Mouse (Mus musculus): Measurements from ENCODE around the gene Nup133. TPM values are rescaled to one million over a fixed set of nuclear protein-coding genes. Genes with fewer than 3 reads are reported as not detected.

The Nup133 gene
- polyA plus RNA-seq, 1 experiment from 2014 or later = 19.0 TPM

DNA sequence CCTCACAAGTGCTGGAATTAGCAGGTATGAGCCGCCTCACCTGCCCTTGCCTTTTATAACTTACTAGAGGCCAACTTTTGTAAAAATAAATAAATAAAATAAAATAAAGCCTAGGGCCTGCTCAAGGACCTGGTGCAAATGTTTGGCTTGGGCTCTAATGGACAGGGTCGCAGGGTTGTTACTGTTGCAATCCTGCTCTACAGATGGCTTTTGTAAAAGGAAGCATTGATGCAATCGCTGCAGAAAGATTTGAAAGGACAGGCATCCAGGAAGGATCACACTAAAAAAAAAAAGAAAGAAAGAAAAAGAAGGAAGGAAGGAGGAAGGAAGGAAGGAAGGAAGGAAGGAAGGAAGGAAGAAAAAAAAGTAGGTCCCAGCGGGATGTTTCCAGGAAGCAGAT lies 88.7 kb downstream of the Nup133 start:
- H3K9me3 ChIP-seq (replicated peaks; ENCODE audit: low read length) = no peaks in the 10 kb centered on the region
- H3K36me3 ChIP-seq (ENCODE audit: insufficient read depth, low read length) = no peaks in the 10 kb centered on the region
- no peak for DNase-seq (ENCODE audit: low spot score)
- TF ChIP-seq CTCF (IDR thresholded peaks at IDR 0.05; ENCODE audit: low read depth) = no peak
- no peak overlapping the region for H3K4me3 ChIP-seq (replicated peaks; ENCODE audit: low read depth, low read length)
- no peaks in the 10 kb centered on the region for H3K27me3 ChIP-seq (ENCODE audit: insufficient read depth, low read length)
- no peak for ATAC-seq (replicated peaks; ENCODE audit: low FRiP score, low read depth)
- H3K27ac ChIP-seq = no peak overlapping the region
- no peak overlapping the region for H3K4me2 ChIP-seq (ENCODE audit: low read length)
- H3K9ac ChIP-seq (ENCODE audit: low read depth, low read length) = no peak overlapping the region
- 71% methylated on average over 4 of the region's 4 CpGs for WGBS
- no peaks in the 10 kb centered on the region for H3K4me1 ChIP-seq (replicated peaks; ENCODE audit: insufficient read depth, low read length)

DNA sequence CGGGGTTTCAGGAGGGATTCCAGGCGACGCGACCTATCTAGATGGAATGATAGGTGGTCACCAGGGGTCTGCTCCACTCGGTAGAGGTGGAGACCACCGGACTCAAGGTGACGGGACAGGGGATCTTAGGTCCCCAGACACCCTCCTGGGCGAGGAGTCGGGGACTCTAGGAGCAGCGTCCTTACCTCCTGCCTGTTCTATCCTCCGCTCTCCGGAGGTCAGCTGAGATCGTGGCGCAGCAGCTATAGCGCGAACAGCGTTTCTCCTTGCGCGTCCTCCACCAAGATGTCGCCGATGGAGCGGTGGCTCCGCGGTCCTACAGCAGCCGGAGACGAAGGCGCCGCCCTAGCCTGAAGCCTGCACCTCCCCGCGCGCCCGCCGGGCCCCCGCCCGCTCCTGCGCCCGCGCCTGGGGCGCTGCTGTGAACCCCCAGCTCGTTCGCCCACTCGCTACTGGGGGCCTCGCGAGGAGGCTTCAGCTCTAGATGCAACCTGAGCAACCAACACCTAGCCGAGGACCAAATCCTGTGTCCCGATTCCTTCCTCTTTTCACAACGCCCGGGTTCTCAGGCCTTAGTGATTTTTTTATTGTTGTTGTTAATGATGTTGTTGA lies 89.3 kb downstream of the Nup133 start, which contains the start of gene Ccsap:
TSS of gene Ccsap (minus strand) at position 562 of the 612 bp plus-strand sequence.
- ATAC-seq (replicated peaks; ENCODE audit: low FRiP score, low read depth) (peak; percentile 37), DNase-seq (ENCODE audit: low spot score) (peak; percentile 21)
- H3K36me3 ChIP-seq (ENCODE audit: insufficient read depth, low read length) = no peaks in the 10 kb centered on the region
- TF ChIP-seq CTCF (IDR thresholded peaks at IDR 0.05; ENCODE audit: low read depth) = no peak
- H3K4me2 ChIP-seq (ENCODE audit: low read length) = peak within 1 kb of the TSS; percentile 98
- H3K4me3 ChIP-seq (replicated peaks; ENCODE audit: low read depth, low read length) = peak within 1 kb of the TSS; percentile 84
- no peaks in the 10 kb centered on the region for H3K9me3 ChIP-seq (replicated peaks; ENCODE audit: low read length)
- H3K4me1 ChIP-seq (replicated peaks; ENCODE audit: insufficient read depth, low read length) = no peaks in the 10 kb centered on the region
- no peak within 1 kb of the TSS for H3K27ac ChIP-seq
- WGBS = under 1% methylated on average over 48 of the region's 48 CpGs
- peak within 1 kb of the TSS; percentile 64 for H3K9ac ChIP-seq (ENCODE audit: low read depth, low read length)
- H3K27me3 ChIP-seq (ENCODE audit: insufficient read depth, low read length) = no peaks in the 10 kb centered on the region

- Histone ChIP-seq H3K36me3 (ENCODE audit: insufficient read depth, low read length) (no peaks in the 10 kb centered on the region), H3K27me3 (ENCODE audit: insufficient read depth, low read length) (no peaks in the 10 kb centered on the region), H3K9me3 (replicated peaks; ENCODE audit: low read length) (no peaks in the 10 kb centered on the region), H3K27ac (no peak overlapping the region), H3K4me1 (replicated peaks; ENCODE audit: insufficient read depth, low read length) (no peaks in the 10 kb centered on the region), H3K9ac (ENCODE audit: low read depth, low read length) (peak overlapping the region; percentile 64), H3K4me2 (ENCODE audit: low read length) (peak overlapping the region; percentile 98), H3K4me3 (replicated peaks; ENCODE audit: low read depth, low read length) (peak overlapping the region; percentile 84)
- DNase-seq (ENCODE audit: low spot score) (peak; percentile 93), ATAC-seq (replicated peaks; ENCODE audit: low FRiP score, low read depth) (peak; percentile 95)
- WGBS = under 1% methylated on average over 79 of the region's 79 CpGs
- peak; percentile 44; the same call in 1 of the 2 replicates for TF ChIP-seq CTCF (IDR thresholded peaks at IDR 0.05; ENCODE audit: low read depth)
These were observed 90.0 kb downstream of the Nup133 start for GRCm38 (mm10) chr8:123858941-123859647.

GRCm38 (mm10) chr8:123858574-123858940 lies 90.5 kb downstream of the Nup133 start:
- no peaks in the 10 kb centered on the region for H3K9me3 ChIP-seq (replicated peaks; ENCODE audit: low read length)
- DNase-seq (ENCODE audit: low spot score) (peak; percentile 36), ATAC-seq (replicated peaks; ENCODE audit: low FRiP score, low read depth) (0 out of 2 replicates have a peak, but pooled peaks have one; percentile 5)
- peak overlapping the region; percentile 98 for H3K4me2 ChIP-seq (ENCODE audit: low read length)
- H3K4me1 ChIP-seq (replicated peaks; ENCODE audit: insufficient read depth, low read length) = no peaks in the 10 kb centered on the region
- H3K36me3 ChIP-seq (ENCODE audit: insufficient read depth, low read length) = no peaks in the 10 kb centered on the region
- WGBS = 1% methylated on average over 17 of the region's 17 CpGs
- H3K27ac ChIP-seq = no peak overlapping the region
- H3K9ac ChIP-seq (ENCODE audit: low read depth, low read length) = peak overlapping the region; percentile 64
- TF ChIP-seq CTCF (IDR thresholded peaks at IDR 0.05; ENCODE audit: low read depth) = peak; percentile 10; the same call in 1 of the 2 replicates
- peak overlapping the region; percentile 84 for H3K4me3 ChIP-seq (replicated peaks; ENCODE audit: low read depth, low read length)
- no peaks in the 10 kb centered on the region for H3K27me3 ChIP-seq (ENCODE audit: insufficient read depth, low read length)

DNA sequence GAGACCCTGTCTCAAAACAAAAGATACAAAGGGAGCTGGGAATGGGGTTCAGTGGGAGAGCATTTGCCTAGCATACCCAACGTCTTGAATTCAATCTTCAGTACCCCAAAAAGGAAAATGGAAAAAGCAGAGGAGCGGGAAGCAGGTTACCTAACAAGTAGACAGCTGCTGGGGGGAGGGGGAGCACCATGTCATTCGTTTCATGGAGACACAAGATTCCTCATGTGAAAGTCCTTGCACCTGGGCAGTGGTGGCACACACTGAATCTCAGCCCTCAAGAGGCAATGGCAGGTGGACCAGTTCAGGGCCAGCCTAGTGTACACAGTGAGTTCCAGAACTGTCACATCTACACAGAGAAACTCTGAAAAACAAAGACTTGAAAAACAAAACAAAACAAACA lies 91.7 kb downstream of the Nup133 start:
- H3K27me3 ChIP-seq (ENCODE audit: insufficient read depth, low read length) = no peaks in the 10 kb centered on the region
- no peak for ATAC-seq (replicated peaks; ENCODE audit: low FRiP score, low read depth)
- no peaks in the 10 kb centered on the region for H3K4me1 ChIP-seq (replicated peaks; ENCODE audit: insufficient read depth, low read length)
- no peak overlapping the region for H3K27ac ChIP-seq
- no peaks in the 10 kb centered on the region for H3K9me3 ChIP-seq (replicated peaks; ENCODE audit: low read length)
- H3K4me3 ChIP-seq (replicated peaks; ENCODE audit: low read depth, low read length) = no peak overlapping the region
- no peak overlapping the region for H3K9ac ChIP-seq (ENCODE audit: low read depth, low read length)
- no peak for DNase-seq (ENCODE audit: low spot score)
- no peak overlapping the region for H3K4me2 ChIP-seq (ENCODE audit: low read length)
- TF ChIP-seq CTCF (IDR thresholded peaks at IDR 0.05; ENCODE audit: low read depth) = no peak
- no peaks in the 10 kb centered on the region for H3K36me3 ChIP-seq (ENCODE audit: insufficient read depth, low read length)
- WGBS = 80% methylated on average over 3 of the region's 3 CpGs

DNA sequence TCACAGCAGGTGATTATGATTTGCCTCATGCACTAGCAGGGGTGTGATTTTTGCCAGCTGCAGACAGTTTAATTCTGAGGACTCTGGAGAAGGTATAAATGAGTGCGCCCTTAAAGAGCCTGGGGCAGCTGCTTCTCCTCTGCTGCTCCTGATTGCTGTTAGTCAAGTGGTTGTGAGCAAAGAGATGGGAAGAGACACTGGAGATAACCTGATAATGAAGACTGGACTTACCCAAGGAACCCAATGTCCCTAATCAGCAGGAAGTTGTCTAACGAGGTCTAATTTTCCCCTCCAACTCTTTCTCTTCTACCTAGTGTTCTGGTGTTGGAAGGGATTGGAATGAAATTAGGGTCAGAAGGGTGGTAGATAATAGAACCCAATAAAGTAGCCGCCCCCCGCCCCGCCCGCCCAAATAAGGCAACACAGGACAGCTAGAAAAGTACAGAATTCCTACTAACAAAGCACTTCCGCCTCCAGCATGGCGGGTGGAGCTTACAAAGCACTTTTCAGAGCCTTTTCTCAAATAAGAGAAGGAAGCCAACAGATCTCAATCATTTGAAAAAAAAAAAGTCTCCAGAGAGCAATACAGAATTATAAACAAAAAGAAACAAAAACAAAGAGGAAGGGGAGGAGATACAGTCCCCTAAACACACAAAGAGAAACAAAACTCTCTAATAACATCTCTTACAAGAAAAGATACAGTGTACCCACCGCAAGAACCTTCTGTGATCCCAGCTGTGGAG lies 94.2 kb downstream of the Nup133 start:
- Histone ChIP-seq H3K4me2 (ENCODE audit: low read length) (no peak overlapping the region), H3K4me1 (replicated peaks; ENCODE audit: insufficient read depth, low read length) (no peaks in the 10 kb centered on the region), H3K27me3 (ENCODE audit: insufficient read depth, low read length) (no peaks in the 10 kb centered on the region), H3K27ac (no peak overlapping the region), H3K9ac (ENCODE audit: low read depth, low read length) (no peak overlapping the region), H3K4me3 (replicated peaks; ENCODE audit: low read depth, low read length) (no peak overlapping the region), H3K36me3 (ENCODE audit: insufficient read depth, low read length) (no peaks in the 10 kb centered on the region), H3K9me3 (replicated peaks; ENCODE audit: low read length) (no peaks in the 10 kb centered on the region)
- no peak for DNase-seq (ENCODE audit: low spot score)
- no peak for TF ChIP-seq CTCF (IDR thresholded peaks at IDR 0.05; ENCODE audit: low read depth)
- WGBS = 85% methylated on average over 9 of the region's 9 CpGs
- no peak for ATAC-seq (replicated peaks; ENCODE audit: low FRiP score, low read depth)
